Comparison of ENCODE assay signal across 12 mouse cellular contexts in the genomic region with DNA sequence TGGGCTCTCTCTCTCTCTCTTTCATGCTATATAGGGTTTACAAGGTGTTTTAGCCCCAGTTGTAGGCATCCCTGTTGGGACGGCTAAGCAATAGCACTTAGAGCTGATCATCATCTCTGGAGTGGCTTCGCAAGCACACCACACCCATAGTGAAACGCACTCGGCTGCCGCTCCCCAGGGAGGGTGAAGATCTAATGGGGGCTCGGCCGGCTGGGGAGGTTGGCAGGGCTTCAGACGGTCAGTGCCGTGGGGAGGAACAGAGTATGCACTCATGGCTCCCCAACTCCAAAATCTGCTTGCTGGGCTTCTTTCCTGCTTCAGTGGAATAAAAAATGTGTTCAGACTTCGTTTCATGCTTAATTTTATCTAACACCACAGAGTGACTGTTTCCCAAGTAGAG.
DNase-seq lines count a peak whose midpoint lies in the region; ATAC-seq and TF ChIP-seq lines count a peak whose summit lies in the region.
"Had no signal": no experiment of that assay in that cellular context is flagged by ENCODE, and none has a peak within 500 bp of the region (broad histone marks: within the 10 kb centered on the region; RNA-seq: fewer than 3 reads in every experiment).

No protein-coding gene starts in this region.

- no peak for ATAC-seq in lung, embryonic 16.5 days (ENCODE audit: low read depth)
- no peak for ATAC-seq in lung, postnatal 0 days
- ATAC-seq in forebrain, embryonic 16.5 days, result 0 out of 2 replicates have a peak, but pooled peaks have one; percentile 1

- no peak overlapping the region for H3K9ac ChIP-seq in lung, embryonic 16.5 days (ENCODE audit: low read length)
- no peak overlapping the region for H3K9ac ChIP-seq in lung, postnatal 0 days (replicated peaks; ENCODE audit: low read depth)
- no peak overlapping the region for H3K9ac ChIP-seq in forebrain, embryonic 16.5 days (replicated peaks; ENCODE audit: low read depth, low read length)
- H3K9ac ChIP-seq: kidney, embryonic 15.5 days had no signal

- WGBS in heart, embryonic 10.5 days, result 61% methylated on average over 10 of the region's 10 CpGs
- 44% methylated on average over 10 of the region's 10 CpGs for WGBS in lung, embryonic 16.5 days
- 32% methylated on average over 10 of the region's 10 CpGs for WGBS in lung, postnatal 0 days
- 48% methylated on average over 10 of the region's 10 CpGs for WGBS in forebrain, embryonic 16.5 days
- 64% methylated on average over 10 of the region's 10 CpGs for WGBS in cerebellum, adult 2 months

- H3K4me1 ChIP-seq in heart, embryonic 10.5 days, result peaks cover 43% of the 10 kb centered on the region
- H3K4me1 ChIP-seq in lung, embryonic 16.5 days (replicated peaks; ENCODE audit: control insufficient read depth, insufficient read depth, low read length), result peaks cover 38% of the 10 kb centered on the region
- H3K4me1 ChIP-seq in lung, postnatal 0 days (ENCODE audit: insufficient read depth, low read depth, low read length), result 0 out of 2 replicates have a peak, but pooled peaks cover 3% of the 10 kb centered on the region
- H3K4me1 ChIP-seq in forebrain, embryonic 16.5 days (replicated peaks; ENCODE audit: control insufficient read depth, insufficient read depth, low read length), result peaks cover 43% of the 10 kb centered on the region
- peaks cover 24% of the 10 kb centered on the region for H3K4me1 ChIP-seq in cerebellum, adult 2 months (ENCODE audit: control insufficient read depth, insufficient read depth, low read length)
- H3K4me1 ChIP-seq: megakaryocyte, embryonic 14.5 days had no signal

- TF ChIP-seq CTCF in lung, postnatal 0 days (IDR thresholded peaks at IDR 0.05), result no peak
- no peak for TF ChIP-seq CTCF in cerebellum, adult 2 months (IDR thresholded peaks at IDR 0.05; ENCODE audit: borderline replicate concordance, insufficient read depth, low read depth, low read length)

- peak; percentile 33 to 44 for DNase-seq in heart, postnatal 14 days
- DNase-seq in heart, embryonic 10.5 days (ENCODE audit: low spot score), result no peak
- DNase-seq in lung, postnatal 0 days (ENCODE audit: low spot score), result no peak
- DNase-seq in gastrocnemius, postnatal 4 days (ENCODE audit: low spot score in 2 of 2), result peak; percentile 56 to 77
- no peak for DNase-seq in cerebellum, adult 2 months
- no peak for DNase-seq in layer of hippocampus, postnatal 14 days (ENCODE audit: low spot score in 2 of 2)
- DNase-seq: adrenal gland, postnatal 10 days had no signal

- H3K27ac ChIP-seq in heart, embryonic 10.5 days, result no peak overlapping the region
- H3K27ac ChIP-seq in lung, embryonic 16.5 days (ENCODE audit: low read length), result peak overlapping the region; percentile 60
- no peak overlapping the region for H3K27ac ChIP-seq in lung, postnatal 0 days (ENCODE audit: low read length)
- H3K27ac ChIP-seq in forebrain, embryonic 16.5 days (ENCODE audit: low read length), result peak overlapping the region; percentile 82
- H3K27ac ChIP-seq in cerebellum, adult 2 months (ENCODE audit: insufficient read depth, low read length), result no peak overlapping the region
- H3K27ac ChIP-seq: kidney, embryonic 15.5 days had no signal

- no peaks in the 10 kb centered on the region for H3K9me3 ChIP-seq in heart, embryonic 10.5 days
- H3K9me3 ChIP-seq in lung, embryonic 16.5 days (ENCODE audit: control insufficient read depth, low read length), result no peaks in the 10 kb centered on the region
- H3K9me3 ChIP-seq in lung, postnatal 0 days (ENCODE audit: low read length), result no peaks in the 10 kb centered on the region
- H3K9me3 ChIP-seq in forebrain, embryonic 16.5 days (ENCODE audit: control insufficient read depth, low read length), result no peaks in the 10 kb centered on the region
- H3K9me3 ChIP-seq: kidney, embryonic 15.5 days; megakaryocyte, embryonic 14.5 days had no signal

- peak overlapping the region; percentile 14; the same call in 1 of the 2 replicates for H3K4me2 ChIP-seq in lung, embryonic 16.5 days (ENCODE audit: low read depth, low read length)
- no peak overlapping the region for H3K4me2 ChIP-seq in lung, postnatal 0 days (replicated peaks; ENCODE audit: low read depth, low read length)
- peak overlapping the region; percentile 29 for H3K4me2 ChIP-seq in forebrain, embryonic 16.5 days (ENCODE audit: low read length)
- H3K4me2 ChIP-seq: kidney, embryonic 15.5 days; liver, embryonic 11.5 days had no signal

- TF ChIP-seq EP300 in lung, postnatal 0 days (IDR thresholded peaks at IDR 0.05), result no peak

- H3K36me3 ChIP-seq in heart, embryonic 10.5 days, result no peaks in the 10 kb centered on the region
- H3K36me3 ChIP-seq in lung, embryonic 16.5 days (ENCODE audit: control insufficient read depth, insufficient read depth, low read length), result no peaks in the 10 kb centered on the region
- no peaks in the 10 kb centered on the region for H3K36me3 ChIP-seq in lung, postnatal 0 days (ENCODE audit: insufficient read depth, low read length)
- no peaks in the 10 kb centered on the region for H3K36me3 ChIP-seq in forebrain, embryonic 16.5 days (ENCODE audit: control insufficient read depth, insufficient read depth)
- H3K36me3 ChIP-seq: kidney, embryonic 15.5 days had no signal

- intact Hi-C loops in heart, postnatal 14 days (cut with DNase I), result no loop called here

- TF ChIP-seq POLR2A in cerebellum, adult 2 months (IDR thresholded peaks at IDR 0.05; ENCODE audit: borderline replicate concordance, insufficient read depth, low read length), result no peak

- no peaks in the 10 kb centered on the region for H3K27me3 ChIP-seq in heart, embryonic 10.5 days (ENCODE audit: insufficient read depth, poor library complexity, severe bottlenecking)
- no peaks in the 10 kb centered on the region for H3K27me3 ChIP-seq in lung, embryonic 16.5 days (ENCODE audit: control insufficient read depth, insufficient read depth, low read depth, low read length)
- H3K27me3 ChIP-seq in lung, postnatal 0 days (replicated peaks; ENCODE audit: insufficient read depth, low read length), result no peaks in the 10 kb centered on the region
- H3K27me3 ChIP-seq in forebrain, embryonic 16.5 days (replicated peaks; ENCODE audit: control insufficient read depth, insufficient read depth, low read length), result no peaks in the 10 kb centered on the region
- H3K27me3 ChIP-seq in cerebellum, adult 2 months (ENCODE audit: control insufficient read depth, insufficient read depth, low read length), result no peaks in the 10 kb centered on the region
- H3K27me3 ChIP-seq: kidney, embryonic 15.5 days had no signal

- no peak overlapping the region for H3K4me3 ChIP-seq in heart, embryonic 10.5 days
- H3K4me3 ChIP-seq in lung, embryonic 16.5 days (ENCODE audit: low read length), result no peak overlapping the region
- H3K4me3 ChIP-seq in lung, postnatal 0 days (ENCODE audit: low read depth, low read length), result no peak overlapping the region
- H3K4me3 ChIP-seq in forebrain, embryonic 16.5 days (replicated peaks; ENCODE audit: low read length), result no peak overlapping the region
- no peak overlapping the region for H3K4me3 ChIP-seq in cerebellum, adult 2 months (replicated peaks; ENCODE audit: insufficient read depth, low read depth, low read length)
- H3K4me3 ChIP-seq: kidney, embryonic 15.5 days; megakaryocyte, embryonic 14.5 days had no signal

Comparison
In these comparisons a context has a peak if more than half of its experiments do, and no peak if none do; other contexts are left out.
1. DNase-seq: peak in heart, postnatal 14 days (2 of 2) and gastrocnemius, postnatal 4 days (2 of 2); none in heart, embryonic 10.5 days (single experiment), lung, postnatal 0 days (single experiment), cerebellum, adult 2 months (0 of 2) and layer of hippocampus, postnatal 14 days (0 of 2).
2. H3K27ac ChIP-seq: peak in lung, embryonic 16.5 days (single experiment) and forebrain, embryonic 16.5 days (single experiment); none in heart, embryonic 10.5 days (single experiment), lung, postnatal 0 days (single experiment) and cerebellum, adult 2 months (single experiment).